Comparison of ENCODE assay signal across 17 mouse cellular contexts in the genomic region with DNA sequence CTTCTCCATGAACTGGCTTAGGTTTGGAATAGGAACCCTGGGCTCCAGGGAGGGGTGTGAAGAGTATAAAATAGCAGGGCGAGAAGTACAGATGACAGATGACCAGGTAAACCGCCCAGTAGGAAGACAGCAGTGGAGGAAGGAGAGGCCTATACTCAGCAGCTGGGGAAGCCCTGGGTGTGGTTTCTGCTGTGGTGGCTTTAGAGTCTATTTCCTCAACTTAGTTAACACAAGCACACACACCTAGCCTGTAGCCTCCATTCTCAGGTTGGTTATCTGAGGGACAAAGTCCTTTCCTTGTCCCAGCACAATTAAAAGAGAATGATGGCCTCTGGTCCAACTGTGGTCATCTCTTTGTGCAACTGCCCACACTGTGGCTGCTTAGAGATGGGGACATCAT.
"Had no signal": no experiment of that assay in that cellular context is flagged by ENCODE, and none has a peak within 500 bp of the region (broad histone marks: within the 10 kb centered on the region; RNA-seq: fewer than 3 reads in every experiment).

No protein-coding gene starts in this region.

- H3K27ac ChIP-seq: kidney, postnatal 0 days; left cerebral cortex, adult 2 months; liver, embryonic 13.5 days; midbrain, embryonic 10.5 days; midbrain, embryonic 13.5 days; neural tube, embryonic 13.5 days had no signal

- H3K4me3 ChIP-seq: left cerebral cortex, adult 2 months; liver, embryonic 13.5 days; megakaryocyte, embryonic 14.5 days; midbrain, embryonic 10.5 days; midbrain, embryonic 13.5 days; neural tube, embryonic 13.5 days had no signal

- ATAC-seq: inflammation-experienced regulatory T-cells, adult 6 months; midbrain, embryonic 13.5 days had no signal

- H3K4me1 ChIP-seq: midbrain, embryonic 10.5 days; midbrain, embryonic 13.5 days; neural tube, embryonic 13.5 days had no signal

- H3K27me3 ChIP-seq: liver, embryonic 13.5 days; megakaryocyte, embryonic 14.5 days; midbrain, embryonic 13.5 days; neural tube, embryonic 13.5 days had no signal

- DNase-seq: kidney, adult 2 months; layer of hippocampus, postnatal 36 days; liver, embryonic 13.5 days; lung, embryonic 14.5 days; lung, postnatal 10 days; lung, postnatal 36 days; retina, postnatal 1 day; right cerebral cortex, postnatal 25 days; thymus, adult 2 months; thymus, postnatal 25 days had no signal

- H3K4me2 ChIP-seq: liver, embryonic 13.5 days; lung, embryonic 14.5 days; midbrain, embryonic 13.5 days; neural tube, embryonic 13.5 days had no signal

- H3K9me3 ChIP-seq: liver, embryonic 13.5 days; megakaryocyte, embryonic 14.5 days; midbrain, embryonic 10.5 days; midbrain, embryonic 13.5 days; neural tube, embryonic 13.5 days had no signal

- H3K9ac ChIP-seq: liver, embryonic 13.5 days; lung, embryonic 14.5 days; midbrain, embryonic 13.5 days; neural tube, embryonic 13.5 days had no signal
